Mouse (Mus musculus): ENCODE results near the gene Tbc1d13. TPM values are rescaled to one million over a fixed set of nuclear protein-coding genes. Genes with fewer than 3 reads are reported as not detected.

Tbc1d13 gene
- polyA plus RNA-seq (2015; fragmentation: Nextera tagmentation; extraction: Ambion mirVana): 6.4 and 9.1 TPM in 2 replicates

GRCm38 (mm10) chr2:30133613-30134377, at the start of gene Tbc1d13:
Gene Tbc1d13, plus strand, starts transcription at chr2:30133746.
- H3K4me2 ChIP-seq: peak within 1 kb of the TSS; percentile 87
- peaks cover 7% of the 10 kb centered on the region; the same call in 1 of the 2 replicates for H3K36me3 ChIP-seq
- H3K4me3 ChIP-seq (replicated peaks): peak within 1 kb of the TSS; percentile 96
- peak within 1 kb of the TSS; percentile 87 for H3K9ac ChIP-seq
- H3K9me3 ChIP-seq: no peaks in the 10 kb centered on the region
- ATAC-seq (ENCODE audit: insufficient read depth, low FRiP score, low read depth): peak; percentile 92
- peaks cover 18% of the 10 kb centered on the region for H3K4me1 ChIP-seq
- no peaks in the 10 kb centered on the region for H3K27me3 ChIP-seq (replicated peaks)
- WGBS: under 1% methylated on average over 44 of the region's 46 CpGs
- H3K27ac ChIP-seq: peak within 1 kb of the TSS; percentile 80

- H3K36me3 ChIP-seq: no peaks in the 10 kb centered on the region
- 63% methylated on average over 5 of the region's 5 CpGs for whole genome bisulfite sequencing
- H3K4me1 ChIP-seq: 0 out of 2 replicates have a peak, but pooled peaks cover under 1% of the 10 kb centered on the region
- H3K4me3 ChIP-seq (replicated peaks): no peak overlapping the region
- H3K27me3 ChIP-seq (replicated peaks): no peaks in the 10 kb centered on the region
- no peak for ATAC-seq (ENCODE audit: insufficient read depth, low FRiP score, low read depth)
- H3K9ac ChIP-seq: no peak overlapping the region
- no peaks in the 10 kb centered on the region for H3K9me3 ChIP-seq
- no peak overlapping the region for H3K27ac ChIP-seq
- peak overlapping the region; percentile 48 for H3K4me2 ChIP-seq
Observed at GRCm38 (mm10) chr2:30084113-30084512, 49.4 kb upstream of the Tbc1d13 start.

GRCm38 (mm10) chr2:30084632-30085031, 48.9 kb upstream of the Tbc1d13 start:
- no peaks in the 10 kb centered on the region for H3K36me3 ChIP-seq
- H3K9ac ChIP-seq: no peak overlapping the region
- WGBS: 14% methylated on average over 12 of the region's 12 CpGs
- peak overlapping the region; percentile 48 for H3K4me2 ChIP-seq
- peak overlapping the region; percentile 23 for H3K4me3 ChIP-seq (replicated peaks)
- H3K9me3 ChIP-seq: no peaks in the 10 kb centered on the region
- no peak overlapping the region for H3K27ac ChIP-seq
- ATAC-seq (ENCODE audit: insufficient read depth, low FRiP score, low read depth): no peak
- no peaks in the 10 kb centered on the region for H3K4me1 ChIP-seq
- no peaks in the 10 kb centered on the region for H3K27me3 ChIP-seq (replicated peaks)

GRCm38 (mm10) chr2:30087310-30087709, 46.2 kb upstream of the Tbc1d13 start:
- Histone ChIP-seq H3K27ac (no peak overlapping the region), H3K9ac (no peak overlapping the region), H3K4me1 (no peaks in the 10 kb centered on the region), H3K4me2 (no peak overlapping the region), H3K9me3 (no peaks in the 10 kb centered on the region), H3K27me3 (replicated peaks) (no peaks in the 10 kb centered on the region), H3K4me3 (replicated peaks) (no peak overlapping the region), H3K36me3 (peaks cover 10% of the 10 kb centered on the region)
- WGBS: 84% methylated on average over 4 of the region's 4 CpGs
- ATAC-seq (ENCODE audit: insufficient read depth, low FRiP score, low read depth): no peak

- Histone ChIP-seq H3K27me3 (replicated peaks) (no peaks in the 10 kb centered on the region), H3K36me3 (peaks cover 10% of the 10 kb centered on the region), H3K4me3 (replicated peaks) (no peak overlapping the region), H3K9ac (no peak overlapping the region), H3K9me3 (no peaks in the 10 kb centered on the region), H3K27ac (no peak overlapping the region), H3K4me2 (no peak overlapping the region), H3K4me1 (peaks cover 23% of the 10 kb centered on the region)
- WGBS: 97% methylated on average over 12 of the region's 12 CpGs
- ATAC-seq (ENCODE audit: insufficient read depth, low FRiP score, low read depth): no peak
Observed at GRCm38 (mm10) chr2:30091521-30091920, 42.0 kb upstream of the Tbc1d13 start.

- 50% methylated on average over 6 of the region's 6 CpGs for WGBS
- no peaks in the 10 kb centered on the region for H3K27me3 ChIP-seq (replicated peaks)
- H3K4me2 ChIP-seq: peak overlapping the region; percentile 89
- peaks cover 13% of the 10 kb centered on the region for H3K36me3 ChIP-seq
- H3K4me1 ChIP-seq: peaks cover 23% of the 10 kb centered on the region
- H3K4me3 ChIP-seq (replicated peaks): peak overlapping the region; percentile 61
- no peaks in the 10 kb centered on the region for H3K9me3 ChIP-seq
- no peak overlapping the region for H3K27ac ChIP-seq
- ATAC-seq (ENCODE audit: insufficient read depth, low FRiP score, low read depth): no peak
- peak overlapping the region; percentile 43; the same call in 1 of the 2 replicates for H3K9ac ChIP-seq
Observed at GRCm38 (mm10) chr2:30092280-30092918, 41.1 kb upstream of the Tbc1d13 start.

GRCm38 (mm10) chr2:30093471-30094207, 39.9 kb upstream of the Tbc1d13 start, which contains the start of gene Zdhhc12:
Gene Zdhhc12, minus strand, starts transcription at chr2:30093648.
- H3K4me1 ChIP-seq: peaks cover 23% of the 10 kb centered on the region
- no peaks in the 10 kb centered on the region for H3K9me3 ChIP-seq
- H3K27ac ChIP-seq: peak within 1 kb of the TSS; percentile 86
- no peaks in the 10 kb centered on the region for H3K27me3 ChIP-seq (replicated peaks)
- H3K4me3 ChIP-seq (replicated peaks): peak within 1 kb of the TSS; percentile 61
- H3K36me3 ChIP-seq: peaks cover 13% of the 10 kb centered on the region
- H3K4me2 ChIP-seq: peak within 1 kb of the TSS; percentile 89
- 0% methylated on average over 51 of the region's 51 CpGs for WGBS
- ATAC-seq (ENCODE audit: insufficient read depth, low FRiP score, low read depth): peak; percentile 99
- peak within 1 kb of the TSS; percentile 57 for H3K9ac ChIP-seq

- Histone ChIP-seq H3K27me3 (replicated peaks) (no peaks in the 10 kb centered on the region), H3K4me1 (peaks cover 23% of the 10 kb centered on the region), H3K9ac (peak overlapping the region; percentile 57), H3K27ac (peak overlapping the region; percentile 86), H3K4me2 (peak overlapping the region; percentile 89), H3K4me3 (replicated peaks) (peak overlapping the region; percentile 61), H3K36me3 (peaks cover 13% of the 10 kb centered on the region), H3K9me3 (no peaks in the 10 kb centered on the region)
- 1% methylated on average over 13 of the region's 13 CpGs for WGBS
- no peak; the same call in 1 of the 2 replicates for ATAC-seq (ENCODE audit: insufficient read depth, low FRiP score, low read depth)
Observed at GRCm38 (mm10) chr2:30094208-30094588, 39.3 kb upstream of the Tbc1d13 start.

- H3K4me3 ChIP-seq (replicated peaks): no peak overlapping the region
- 91% methylated on average over 2 of the region's 2 CpGs for WGBS
- no peaks in the 10 kb centered on the region for H3K27me3 ChIP-seq (replicated peaks)
- peaks cover 23% of the 10 kb centered on the region for H3K4me1 ChIP-seq
- no peak overlapping the region for H3K4me2 ChIP-seq
- H3K9me3 ChIP-seq: no peaks in the 10 kb centered on the region
- ATAC-seq (ENCODE audit: insufficient read depth, low FRiP score, low read depth): no peak
- H3K27ac ChIP-seq: no peak overlapping the region
- H3K36me3 ChIP-seq: peaks cover 12% of the 10 kb centered on the region; the same call in 1 of the 2 replicates
- H3K9ac ChIP-seq: no peak overlapping the region
Observed at GRCm38 (mm10) chr2:30095882-30096527, 37.5 kb upstream of the Tbc1d13 start.

- no peak overlapping the region for H3K4me2 ChIP-seq
- 68% methylated on average over 4 of the region's 4 CpGs for WGBS
- no peak overlapping the region for H3K9ac ChIP-seq
- peaks cover 22% of the 10 kb centered on the region for H3K36me3 ChIP-seq
- H3K27ac ChIP-seq: no peak overlapping the region
- ATAC-seq (ENCODE audit: insufficient read depth, low FRiP score, low read depth): no peak
- H3K4me1 ChIP-seq: peaks cover 3% of the 10 kb centered on the region; the same call in 1 of the 2 replicates
- no peaks in the 10 kb centered on the region for H3K27me3 ChIP-seq (replicated peaks)
- H3K4me3 ChIP-seq (replicated peaks): no peak overlapping the region
- H3K9me3 ChIP-seq: no peaks in the 10 kb centered on the region
Observed at GRCm38 (mm10) chr2:30100214-30100613, 33.3 kb upstream of the Tbc1d13 start.

- ATAC-seq (ENCODE audit: insufficient read depth, low FRiP score, low read depth): no peak
- no peaks in the 10 kb centered on the region for H3K4me1 ChIP-seq
- H3K27ac ChIP-seq: no peak overlapping the region
- no peak overlapping the region for H3K4me2 ChIP-seq
- no peaks in the 10 kb centered on the region for H3K27me3 ChIP-seq (replicated peaks)
- no peak overlapping the region for H3K9ac ChIP-seq
- H3K4me3 ChIP-seq (replicated peaks): no peak overlapping the region
- no peaks in the 10 kb centered on the region for H3K9me3 ChIP-seq
- H3K36me3 ChIP-seq: peaks cover 35% of the 10 kb centered on the region
Observed at GRCm38 (mm10) chr2:30106364-30106763, 27.2 kb upstream of the Tbc1d13 start.
